Mouse (Mus musculus) kidney, embryonic 15.5 days (tissue): Measurements from ENCODE around the gene Nptx2. TPM values are rescaled to one million over a fixed set of nuclear protein-coding genes. Genes with fewer than 3 reads are reported as not detected.

Source experiments
- ATAC-seq: fragments of 200-750 bp; cut with Nextera tagmentation; replicated peaks from 2 replicates; pipeline ENCODE4 v1.8.0; 2017; ENCODE audit warnings: moderate TSS enrichment; ENCODE audit not compliant: low FRiP score
- H3K27ac ChIP-seq: fragments of 300-500 bp; sonication (generic); 2 replicates; pipeline ENCODE4 v1.5.1; 2015; ENCODE audit warnings: mild to moderate bottlenecking, inconsistent platforms
- H3K27me3 ChIP-seq: fragments of 300-500 bp; sonication (generic); 2 replicates; pipeline ENCODE4 v1.6.1; 2015; ENCODE audit warnings: inconsistent platforms
- H3K36me3 ChIP-seq: fragments of 300-500 bp; sonication (generic); 2 replicates; pipeline ENCODE4 v1.6.1; 2015; ENCODE audit warnings: inconsistent platforms
- H3K4me1 ChIP-seq: fragments of 300-500 bp; sonication (generic); 2 replicates; pipeline ENCODE4 v1.6.1; 2015; ENCODE audit warnings: inconsistent platforms
- H3K4me2 ChIP-seq: fragments of 300-500 bp; sonication (generic); 2 replicates; pipeline ENCODE4 v1.6.1; 2015; ENCODE audit warnings: moderate library complexity, mild to moderate bottlenecking, inconsistent platforms
- H3K4me3 ChIP-seq: fragments of 300-500 bp; sonication (generic); replicated peaks from 2 replicates; pipeline ENCODE4 v1.5.1; 2015; ENCODE audit warnings: mild to moderate bottlenecking, inconsistent platforms
- H3K9ac ChIP-seq: fragments of 300-500 bp; sonication (generic); 2 replicates; pipeline ENCODE4 v1.6.1; 2015; ENCODE audit warnings: mild to moderate bottlenecking, inconsistent platforms
- H3K9me3 ChIP-seq: fragments of 300-500 bp; sonication (generic); replicated peaks from 2 replicates; pipeline ENCODE4 v1.6.1; 2016; ENCODE audit warnings: inconsistent platforms
- WGBS: fragments of 180-500 bp; shearing (Covaris S2); methylation state at CpG from one replicate; pipeline ENCODE4 v1.1.7; 2015; ENCODE audit warnings: mixed read lengths; 5-methylcytosine and 5-hydroxymethylcytosine counted together
- polyA plus RNA-seq: library from polyadenylated mRNA; unstranded; fragments of >200 nt; fragmentation: Nextera tagmentation; extraction: Ambion mirVana; gene quantifications from 2 replicates; pipeline ENCODE4 v1.2.1, GENCODE M21; 2015

Nptx2 gene
- polyA plus RNA-seq, 1 experiment from 2014 or later = 1.1 TPM

DNA sequence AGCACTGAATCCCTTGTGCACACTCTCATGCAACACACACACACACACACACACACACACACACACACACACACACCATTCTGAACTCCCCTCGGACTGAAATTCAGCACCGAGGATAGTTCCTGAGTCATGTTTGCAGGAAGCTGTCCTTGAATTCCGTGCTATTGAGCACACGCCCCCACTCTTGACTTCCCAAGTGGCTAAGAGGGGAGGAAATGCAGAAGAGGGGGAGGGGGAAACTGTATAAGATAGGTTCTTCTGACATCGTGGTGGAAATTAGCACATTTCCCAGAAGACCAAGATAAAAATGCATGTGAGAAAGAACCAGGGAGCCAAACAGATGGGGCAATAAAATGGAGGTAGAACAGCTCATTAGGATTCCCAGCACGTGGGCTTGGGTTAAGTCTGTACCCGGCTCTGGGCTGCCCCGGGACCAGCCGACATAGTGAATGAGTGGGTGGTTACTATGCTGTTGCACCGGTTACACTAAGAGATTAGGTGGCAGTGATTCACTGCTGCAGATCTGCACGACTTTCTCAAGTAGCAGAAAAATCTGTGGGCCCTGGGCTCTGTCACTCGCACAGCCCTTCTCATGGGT, 2.9 kb upstream of the Nptx2 start:
- peaks cover 21% of the 10 kb centered on the region for H3K4me1 ChIP-seq
- 17% methylated on average over 12 of the region's 12 CpGs for WGBS
- ATAC-seq = no peak
- H3K9ac ChIP-seq = no peak overlapping the region
- H3K4me2 ChIP-seq = no peak overlapping the region
- H3K4me3 ChIP-seq = no peak overlapping the region
- no peaks in the 10 kb centered on the region for H3K9me3 ChIP-seq
- peaks cover 51% of the 10 kb centered on the region for H3K27me3 ChIP-seq
- H3K27ac ChIP-seq = no peak overlapping the region
- no peaks in the 10 kb centered on the region for H3K36me3 ChIP-seq

DNA sequence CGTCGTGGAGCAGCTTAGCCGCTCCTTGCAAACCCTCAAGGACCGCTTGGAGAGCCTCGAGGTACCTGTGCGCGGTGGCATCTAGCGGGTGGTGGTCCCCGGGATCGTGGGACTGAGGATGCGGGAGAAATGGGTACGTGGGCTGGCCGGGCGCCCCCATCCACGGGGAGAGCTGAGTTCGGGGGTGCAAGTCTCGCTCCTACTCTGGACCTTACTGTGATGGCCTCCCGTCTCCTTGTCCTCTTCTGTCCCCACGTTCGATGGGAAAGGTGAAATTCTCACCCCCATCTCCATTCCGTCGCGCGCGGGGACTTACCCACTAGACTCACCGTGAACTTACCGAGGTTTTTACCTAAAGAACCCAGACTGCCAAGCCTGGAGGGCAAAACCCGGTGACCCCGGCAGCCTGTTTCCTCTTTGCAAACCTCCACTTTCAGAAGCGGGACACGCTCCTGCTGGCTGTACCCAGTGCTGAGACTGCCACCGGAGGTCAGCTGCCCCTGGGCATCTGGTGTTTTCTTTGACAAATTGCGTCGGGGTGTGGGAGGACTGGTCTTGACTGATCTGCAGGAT, 807 bp downstream of the Nptx2 start:
- Histone ChIP-seq H3K27ac (no peak overlapping the region), H3K36me3 (no peaks in the 10 kb centered on the region), H3K4me2 (peak overlapping the region; percentile 69), H3K9ac (no peak overlapping the region), H3K4me1 (peaks cover 27% of the 10 kb centered on the region), H3K4me3 (peak overlapping the region; percentile 40), H3K9me3 (no peaks in the 10 kb centered on the region), H3K27me3 (peaks cover 83% of the 10 kb centered on the region)
- WGBS = 4% methylated on average over 33 of the region's 34 CpGs
- no peak for ATAC-seq

DNA sequence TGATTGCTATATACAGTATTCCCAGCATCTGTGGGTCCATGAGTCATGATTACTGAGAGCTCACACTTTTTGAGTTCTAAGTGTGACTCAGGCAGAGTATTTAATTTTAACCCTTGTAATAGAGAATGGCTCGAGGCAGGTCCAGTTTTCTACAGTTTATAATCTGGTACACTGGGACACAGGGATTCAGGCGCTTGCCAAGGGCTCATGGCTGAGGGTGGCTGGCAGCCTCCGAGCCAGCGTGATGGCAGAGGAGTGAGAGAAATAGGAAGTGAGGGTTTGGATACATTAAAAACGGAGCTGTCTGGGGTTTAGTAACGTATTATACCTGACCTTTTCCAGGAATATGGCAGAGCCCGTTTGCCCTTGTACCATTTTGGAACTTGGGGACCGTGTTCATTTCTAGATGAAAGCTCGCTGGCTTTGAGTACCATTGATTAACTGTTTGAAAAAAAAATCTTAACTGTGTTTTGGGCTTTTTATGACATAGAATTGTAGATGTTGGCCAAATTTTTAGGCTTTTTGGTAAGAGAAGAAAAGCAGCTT, 1.7 kb downstream of the Nptx2 start:
- Histone ChIP-seq H3K4me3 (no peak overlapping the region), H3K4me1 (peaks cover 27% of the 10 kb centered on the region), H3K4me2 (peak overlapping the region; percentile 55), H3K9me3 (no peaks in the 10 kb centered on the region), H3K36me3 (no peaks in the 10 kb centered on the region), H3K27ac (no peak overlapping the region), H3K27me3 (peaks cover 83% of the 10 kb centered on the region), H3K9ac (no peak overlapping the region)
- ATAC-seq = no peak
- 17% methylated on average over 9 of the region's 9 CpGs for WGBS

DNA sequence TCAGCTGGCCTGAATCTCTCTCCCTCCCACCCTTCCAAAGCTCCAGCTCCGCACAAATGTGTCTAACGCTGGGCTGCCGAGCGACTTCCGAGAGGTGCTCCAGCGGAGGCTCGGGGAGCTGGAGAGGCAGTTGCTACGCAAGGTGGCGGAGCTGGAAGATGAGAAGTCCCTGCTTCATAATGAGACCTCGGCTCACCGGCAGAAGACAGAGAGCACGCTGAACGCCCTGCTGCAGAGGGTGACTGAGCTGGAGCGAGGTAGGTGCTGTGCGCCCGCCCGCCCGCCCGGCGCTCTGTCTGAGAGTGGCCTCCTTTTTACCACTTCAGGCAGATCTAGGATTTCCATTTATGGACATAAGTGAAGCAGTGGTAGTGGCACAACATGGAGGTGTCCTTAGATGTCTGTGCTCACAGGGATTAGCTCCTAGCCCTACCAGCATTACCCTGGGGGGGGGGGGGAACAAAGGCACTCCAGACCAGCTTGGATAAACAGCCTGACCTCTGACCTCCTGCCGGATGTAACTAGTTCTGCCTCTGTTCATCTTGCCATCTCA, 2.5 kb downstream of the Nptx2 start:
- Histone ChIP-seq H3K9me3 (no peaks in the 10 kb centered on the region), H3K36me3 (no peaks in the 10 kb centered on the region), H3K4me3 (peak overlapping the region; percentile 21), H3K27ac (no peak overlapping the region), H3K4me1 (peaks cover 27% of the 10 kb centered on the region), H3K27me3 (peaks cover 78% of the 10 kb centered on the region), H3K4me2 (peak overlapping the region; percentile 55), H3K9ac (no peak overlapping the region)
- ATAC-seq = no peak
- WGBS = 2% methylated on average over 21 of the region's 21 CpGs

DNA sequence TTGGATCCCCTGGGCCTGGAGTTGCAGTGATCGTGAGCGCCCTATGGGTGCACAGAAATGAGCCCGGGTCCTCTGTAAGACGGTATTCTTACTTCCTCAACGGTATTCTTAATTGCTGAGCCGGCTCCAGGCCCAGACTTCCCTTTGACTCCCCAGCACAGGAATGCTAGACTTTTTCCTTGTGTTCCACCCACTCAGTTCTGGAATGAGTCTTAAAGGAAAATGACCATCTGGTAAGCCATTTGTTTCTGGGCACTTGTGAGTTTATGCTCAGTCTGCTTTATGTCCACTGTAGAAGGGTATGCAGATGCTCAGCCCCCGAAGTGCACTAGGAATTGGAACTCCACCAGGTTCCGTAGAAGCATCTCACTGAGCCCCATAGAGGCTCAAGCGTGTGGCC, 4.3 kb downstream of the Nptx2 start:
- Histone ChIP-seq H3K4me2 (no peak overlapping the region), H3K9me3 (no peaks in the 10 kb centered on the region), H3K9ac (no peak overlapping the region), H3K27ac (no peak overlapping the region), H3K4me3 (no peak overlapping the region), H3K36me3 (no peaks in the 10 kb centered on the region), H3K4me1 (peaks cover 27% of the 10 kb centered on the region), H3K27me3 (peaks cover 60% of the 10 kb centered on the region)
- ATAC-seq = no peak
- 76% methylated on average over 9 of the region's 9 CpGs for WGBS

DNA sequence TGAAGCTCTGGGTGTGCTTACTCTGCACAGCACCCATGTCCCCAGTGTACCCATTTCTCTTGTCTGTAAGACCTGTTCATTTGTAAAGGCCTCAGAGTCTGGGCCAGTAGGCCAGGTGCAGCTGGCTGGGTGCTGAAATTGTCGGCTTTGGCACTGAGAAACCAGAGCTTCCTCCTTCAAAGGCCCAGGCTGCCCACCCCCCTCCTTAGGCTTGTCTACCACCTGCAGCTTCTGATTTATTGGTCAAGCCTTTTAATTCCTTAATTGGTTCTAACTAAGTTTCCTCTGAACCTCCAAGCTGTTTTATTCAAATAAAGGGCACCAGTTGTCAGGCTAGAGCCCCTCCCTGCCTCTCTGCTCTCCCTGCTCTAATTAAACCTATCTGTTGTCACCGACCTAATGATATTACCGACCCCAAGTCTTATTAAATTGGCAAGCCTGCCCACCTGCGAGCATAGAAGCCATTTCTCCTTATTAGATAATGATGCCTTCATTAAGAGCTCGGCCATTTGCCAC, 5.0 kb downstream of the Nptx2 start:
- Histone ChIP-seq H3K9ac (no peak overlapping the region), H3K27me3 (peaks cover 53% of the 10 kb centered on the region), H3K4me3 (no peak overlapping the region), H3K27ac (no peak overlapping the region), H3K4me1 (peaks cover 22% of the 10 kb centered on the region), H3K36me3 (no peaks in the 10 kb centered on the region), H3K9me3 (no peaks in the 10 kb centered on the region), H3K4me2 (no peak overlapping the region)
- 21% methylated on average over 5 of the region's 5 CpGs for WGBS
- no peak for ATAC-seq

DNA sequence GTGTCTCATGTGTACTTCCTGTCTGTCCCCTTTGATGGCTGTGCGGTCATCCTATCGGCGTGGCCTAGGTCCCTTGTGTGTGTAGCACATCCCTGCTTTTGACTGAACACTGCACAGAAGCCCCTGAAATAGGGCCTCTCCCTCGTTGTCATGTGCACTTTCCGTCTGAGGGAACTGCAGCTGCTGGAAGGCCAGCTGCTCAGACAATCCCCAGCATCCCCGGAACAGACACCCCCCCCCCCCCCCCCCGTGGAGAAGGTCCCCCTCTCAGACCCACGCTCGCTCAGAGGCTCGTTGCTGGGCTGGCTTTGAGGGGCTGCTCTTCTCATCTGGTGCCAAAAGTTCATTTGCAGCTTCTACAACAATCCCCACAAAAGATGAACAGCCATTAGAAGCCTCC, 11.0 kb downstream of the Nptx2 start:
- WGBS = 36% methylated on average over 10 of the region's 10 CpGs
- ATAC-seq = no peak
- no peak overlapping the region for H3K27ac ChIP-seq

DNA sequence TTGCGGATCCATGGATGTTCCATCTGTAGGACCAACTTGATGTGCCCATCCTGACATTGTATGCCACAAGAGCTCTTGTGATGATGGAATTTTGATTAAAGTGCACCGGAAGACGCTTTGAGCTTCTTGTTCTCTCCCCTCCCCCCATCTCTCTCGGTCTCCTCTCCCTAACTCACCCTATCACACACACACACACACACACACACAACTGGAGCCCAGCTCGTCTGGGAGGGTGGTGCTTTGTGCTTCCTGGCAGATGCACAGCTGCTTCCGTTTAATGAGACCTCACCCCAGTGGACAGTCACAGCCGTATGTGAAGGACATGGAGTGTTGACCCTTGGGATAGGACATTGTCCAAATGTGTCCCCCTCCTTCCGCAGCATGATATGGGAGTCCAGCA, 11.7 kb downstream of the Nptx2 start:
- Histone ChIP-seq H3K4me2 (no peak overlapping the region), H3K4me1 (no peaks in the 10 kb centered on the region), H3K36me3 (no peaks in the 10 kb centered on the region), H3K9ac (no peak overlapping the region), H3K27ac (no peak overlapping the region), H3K9me3 (no peaks in the 10 kb centered on the region), H3K4me3 (no peak overlapping the region), H3K27me3 (no peaks in the 10 kb centered on the region)
- ATAC-seq = no peak
- WGBS = 67% methylated on average over 8 of the region's 8 CpGs

More for the DNA sequence above, 11.0 kb downstream of the Nptx2 start:
- no peaks in the 10 kb centered on the region for H3K9me3 ChIP-seq
- no peaks in the 10 kb centered on the region for H3K36me3 ChIP-seq
- no peak overlapping the region for H3K4me2 ChIP-seq
- no peaks in the 10 kb centered on the region for H3K4me1 ChIP-seq
- no peaks in the 10 kb centered on the region for H3K27me3 ChIP-seq
- H3K4me3 ChIP-seq = no peak overlapping the region
- no peak overlapping the region for H3K9ac ChIP-seq

DNA sequence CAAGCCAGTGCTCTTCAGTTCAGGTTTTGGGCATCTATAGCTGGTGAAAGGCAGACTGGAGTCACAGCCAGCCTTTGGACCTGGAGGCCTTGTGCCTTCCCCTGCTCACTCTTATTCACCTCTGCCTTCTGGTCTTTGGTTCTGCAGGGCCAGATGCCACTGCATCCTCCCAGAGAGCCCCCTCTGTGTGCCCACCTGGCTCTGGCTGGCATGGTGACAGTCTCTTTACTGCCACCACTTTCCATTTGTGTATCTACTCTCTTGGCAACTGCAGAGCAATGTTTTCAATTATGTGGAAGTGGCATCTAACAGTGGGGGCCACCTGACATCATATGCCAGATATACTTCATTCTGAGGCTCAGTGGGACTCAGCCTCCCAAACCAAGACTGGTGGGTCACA, 12.8 kb downstream of the Nptx2 start:
- Histone ChIP-seq H3K4me2 (no peak overlapping the region), H3K9me3 (no peaks in the 10 kb centered on the region), H3K36me3 (no peaks in the 10 kb centered on the region), H3K9ac (no peak overlapping the region), H3K27me3 (no peaks in the 10 kb centered on the region), H3K4me3 (no peak overlapping the region), H3K27ac (no peak overlapping the region), H3K4me1 (no peaks in the 10 kb centered on the region)
- no peak for ATAC-seq

DNA sequence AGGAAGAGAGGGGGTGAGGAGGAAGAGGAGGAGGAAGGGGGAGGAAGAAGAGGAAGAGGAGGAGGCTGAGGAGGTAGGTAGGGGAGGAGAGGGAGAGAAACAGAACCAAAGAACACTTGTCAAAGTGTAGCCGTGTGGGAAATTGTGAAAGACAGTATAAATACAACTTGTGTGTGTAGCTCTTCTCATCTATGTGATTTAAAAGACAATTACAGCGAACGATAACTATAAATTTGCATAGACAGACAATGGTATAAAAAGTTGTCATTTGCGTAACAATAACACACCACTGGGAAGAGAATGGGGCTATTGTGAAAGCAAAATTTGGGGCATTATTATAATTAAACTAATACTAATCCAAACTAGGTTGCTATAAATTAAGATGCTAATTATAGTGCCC, 20.0 kb downstream of the Nptx2 start:
- H3K4me2 ChIP-seq = no peak overlapping the region
- H3K9me3 ChIP-seq = no peaks in the 10 kb centered on the region
- ATAC-seq = no peak
- H3K4me1 ChIP-seq = no peaks in the 10 kb centered on the region
- no peak overlapping the region for H3K4me3 ChIP-seq
- no peak overlapping the region for H3K27ac ChIP-seq
- no peaks in the 10 kb centered on the region for H3K27me3 ChIP-seq
- no peak overlapping the region for H3K9ac ChIP-seq
- no peaks in the 10 kb centered on the region for H3K36me3 ChIP-seq
- 81% methylated on average over 4 of the region's 4 CpGs for WGBS

DNA sequence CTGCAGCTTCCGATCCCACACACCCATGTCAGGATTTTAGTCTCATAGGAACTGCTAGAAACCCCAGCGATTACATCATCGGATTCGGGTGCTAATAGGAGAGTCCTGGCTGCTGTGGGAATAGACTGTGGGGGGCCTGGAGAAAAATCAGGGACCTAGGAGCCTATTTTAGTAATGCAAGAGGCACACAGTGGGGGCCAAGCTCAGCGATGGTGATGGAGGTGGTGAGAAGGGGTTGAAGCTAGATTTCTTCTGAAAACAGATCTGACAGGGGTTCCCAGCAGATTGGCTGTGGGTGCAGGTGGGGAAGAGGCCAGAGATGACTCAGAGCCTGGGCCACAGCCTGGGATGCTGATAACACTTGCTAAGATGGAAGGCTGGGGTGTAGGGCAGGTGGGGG, 39.4 kb downstream of the Nptx2 start:
- Histone ChIP-seq H3K4me1 (no peaks in the 10 kb centered on the region), H3K27ac (no peak overlapping the region), H3K9me3 (no peaks in the 10 kb centered on the region), H3K4me3 (no peak overlapping the region), H3K4me2 (no peak overlapping the region), H3K9ac (no peak overlapping the region), H3K36me3 (no peaks in the 10 kb centered on the region), H3K27me3 (no peaks in the 10 kb centered on the region)
- WGBS = 88% methylated on average over 5 of the region's 5 CpGs
- ATAC-seq = no peak

DNA sequence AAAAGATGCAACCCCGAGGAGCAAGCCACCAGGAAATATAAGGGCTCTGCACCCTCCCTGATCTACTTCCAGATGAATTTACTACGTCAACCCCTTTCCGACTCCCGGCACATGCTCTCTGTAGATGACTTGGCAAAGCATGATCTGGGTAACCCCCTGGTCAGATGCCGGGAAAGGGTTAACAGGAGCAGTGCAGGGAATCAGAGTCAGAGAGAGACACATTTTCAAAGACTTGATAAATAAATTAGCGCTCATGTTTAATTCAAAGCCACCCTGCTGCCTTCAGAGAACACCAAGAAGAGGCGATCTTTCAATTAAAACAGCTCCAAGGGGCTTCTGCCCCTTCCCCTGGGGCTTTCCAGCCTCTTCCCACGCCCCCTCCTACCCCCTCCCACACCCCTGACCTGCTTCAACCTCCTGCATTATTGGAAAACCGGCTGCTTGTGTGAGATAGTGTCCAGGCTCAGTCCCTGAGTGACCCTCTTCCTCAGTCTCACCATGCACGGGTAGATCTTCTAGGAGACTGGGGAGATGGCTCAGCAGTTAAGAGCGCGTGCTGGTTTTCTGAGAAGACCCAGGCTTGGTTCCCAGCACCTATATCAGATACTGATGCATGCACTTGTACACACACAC, 45.7 kb downstream of the Nptx2 start:
- Histone ChIP-seq H3K27me3 (no peaks in the 10 kb centered on the region), H3K4me3 (no peak overlapping the region), H3K4me1 (no peaks in the 10 kb centered on the region), H3K9me3 (no peaks in the 10 kb centered on the region), H3K36me3 (no peaks in the 10 kb centered on the region), H3K4me2 (no peak overlapping the region), H3K27ac (no peak overlapping the region), H3K9ac (no peak overlapping the region)
- WGBS = 52% methylated on average over 12 of the region's 12 CpGs
- ATAC-seq = no peak
